Mouse (Mus musculus): ENCODE results near the gene Gosr2. TPM values are rescaled to one million over a fixed set of nuclear protein-coding genes. Genes with fewer than 3 reads are reported as not detected.

Gosr2 gene
- polyA plus RNA-seq, 1 experiment from 2014 or later = 90.9 TPM

- H3K27ac ChIP-seq = no peak overlapping the region
- H3K36me3 ChIP-seq (ENCODE audit: poor library complexity, severe bottlenecking) = no peaks in the 10 kb centered on the region
- H3K9ac ChIP-seq = no peak overlapping the region
- ATAC-seq = no peak
- H3K27me3 ChIP-seq = no peaks in the 10 kb centered on the region
- H3K4me3 ChIP-seq = no peak overlapping the region
- H3K4me2 ChIP-seq = no peak overlapping the region
- peaks cover 12% of the 10 kb centered on the region for H3K4me1 ChIP-seq
- H3K9me3 ChIP-seq (replicated peaks) = no peaks in the 10 kb centered on the region
- 72% methylated on average over 5 of the region's 5 CpGs for WGBS
Observed at GRCm38 (mm10) chr11:103719436-103719835, 21.7 kb upstream of the Gosr2 start.

- ATAC-seq = no peak
- H3K9ac ChIP-seq = no peak overlapping the region
- no peak overlapping the region for H3K4me2 ChIP-seq
- 25% methylated on average over 9 of the region's 9 CpGs for WGBS
- no peak overlapping the region for H3K27ac ChIP-seq
- no peaks in the 10 kb centered on the region for H3K27me3 ChIP-seq
- no peak overlapping the region for H3K4me3 ChIP-seq
- no peaks in the 10 kb centered on the region for H3K9me3 ChIP-seq (replicated peaks)
- no peaks in the 10 kb centered on the region for H3K36me3 ChIP-seq (ENCODE audit: poor library complexity, severe bottlenecking)
- H3K4me1 ChIP-seq = peaks cover 7% of the 10 kb centered on the region
Observed at GRCm38 (mm10) chr11:103716971-103717370, 19.3 kb upstream of the Gosr2 start.

GRCm38 (mm10) chr11:103714074-103714473 is 16.4 kb upstream of the Gosr2 start:
- ATAC-seq = no peak
- Histone ChIP-seq H3K27me3 (no peaks in the 10 kb centered on the region), H3K27ac (no peak overlapping the region), H3K9me3 (replicated peaks) (no peaks in the 10 kb centered on the region), H3K4me3 (no peak overlapping the region), H3K9ac (no peak overlapping the region), H3K4me2 (no peak overlapping the region), H3K4me1 (no peaks in the 10 kb centered on the region), H3K36me3 (ENCODE audit: poor library complexity, severe bottlenecking) (no peaks in the 10 kb centered on the region)
- WGBS = 86% methylated on average over 2 of the region's 2 CpGs

GRCm38 (mm10) chr11:103711851-103712587 is 14.3 kb upstream of the Gosr2 start:
- no peak for ATAC-seq
- Histone ChIP-seq H3K4me2 (no peak overlapping the region), H3K4me3 (no peak overlapping the region), H3K27ac (no peak overlapping the region), H3K9ac (no peak overlapping the region), H3K4me1 (no peaks in the 10 kb centered on the region), H3K27me3 (no peaks in the 10 kb centered on the region), H3K9me3 (replicated peaks) (no peaks in the 10 kb centered on the region), H3K36me3 (ENCODE audit: poor library complexity, severe bottlenecking) (no peaks in the 10 kb centered on the region)
- 61% methylated on average over 28 of the region's 28 CpGs for WGBS

DNA sequence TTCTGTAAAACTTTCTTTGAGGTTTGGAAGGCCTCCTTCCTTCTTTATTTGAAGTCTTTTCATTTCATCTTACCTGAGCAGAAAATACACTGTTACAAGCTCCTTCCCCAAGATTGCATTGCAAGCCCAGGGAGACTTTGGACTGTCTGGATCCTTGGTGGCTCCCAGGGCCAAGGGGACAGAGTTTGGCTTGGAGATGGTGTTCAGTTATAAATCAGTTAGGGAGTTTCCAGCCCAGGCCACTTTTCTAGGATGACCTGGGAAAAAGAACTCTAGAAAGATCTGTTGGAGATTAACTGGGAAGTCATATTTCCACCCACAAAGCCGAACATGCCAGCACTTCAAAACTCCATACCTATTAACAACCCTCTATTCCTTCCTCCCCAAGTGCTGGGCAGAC is 12.3 kb upstream of the Gosr2 start:
- Histone ChIP-seq H3K27me3 (no peaks in the 10 kb centered on the region), H3K4me3 (no peak overlapping the region), H3K9me3 (replicated peaks) (no peaks in the 10 kb centered on the region), H3K9ac (no peak overlapping the region), H3K36me3 (ENCODE audit: poor library complexity, severe bottlenecking) (no peaks in the 10 kb centered on the region), H3K27ac (no peak overlapping the region), H3K4me1 (no peaks in the 10 kb centered on the region), H3K4me2 (no peak overlapping the region)
- 82% methylated on average over 1 of the region's 1 CpGs for WGBS
- no peak for ATAC-seq

DNA sequence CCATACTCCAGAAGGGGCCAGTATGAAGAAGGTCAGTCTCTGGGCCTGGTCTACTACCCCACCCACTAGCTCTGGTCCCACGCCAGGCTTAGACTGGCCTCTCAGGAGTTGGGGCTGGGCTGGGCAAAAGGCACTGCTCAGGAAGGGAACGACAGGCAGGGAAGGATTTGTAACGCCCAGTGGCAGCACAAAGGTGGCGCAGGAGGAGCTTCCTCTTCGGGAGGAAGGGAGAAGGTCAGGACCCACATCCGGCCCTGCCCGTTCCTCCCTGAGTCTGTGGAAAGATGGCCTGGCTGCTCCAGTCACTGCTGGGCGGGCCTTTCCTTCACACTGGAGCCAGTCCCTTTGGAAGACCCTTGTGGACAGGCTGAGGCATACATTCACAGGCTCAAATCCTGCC is 9.3 kb upstream of the Gosr2 start:
- no peak overlapping the region for H3K4me3 ChIP-seq
- no peaks in the 10 kb centered on the region for H3K9me3 ChIP-seq (replicated peaks)
- no peaks in the 10 kb centered on the region for H3K27me3 ChIP-seq
- no peak overlapping the region for H3K27ac ChIP-seq
- no peak for ATAC-seq
- no peaks in the 10 kb centered on the region for H3K36me3 ChIP-seq (ENCODE audit: poor library complexity, severe bottlenecking)
- WGBS = 67% methylated on average over 8 of the region's 8 CpGs
- H3K9ac ChIP-seq = no peak overlapping the region
- H3K4me1 ChIP-seq = no peaks in the 10 kb centered on the region
- no peak overlapping the region for H3K4me2 ChIP-seq

GRCm38 (mm10) chr11:103698226-103698625 is 528 bp upstream of the Gosr2 start:
- Histone ChIP-seq H3K4me3 (peak overlapping the region; percentile 94), H3K27ac (peak overlapping the region; percentile 96; the same call in 1 of the 2 replicates), H3K9ac (peak overlapping the region; percentile 90), H3K4me1 (peaks cover 23% of the 10 kb centered on the region), H3K36me3 (ENCODE audit: poor library complexity, severe bottlenecking) (no peaks in the 10 kb centered on the region), H3K27me3 (no peaks in the 10 kb centered on the region), H3K4me2 (peak overlapping the region; percentile 68), H3K9me3 (replicated peaks) (no peaks in the 10 kb centered on the region)
- ATAC-seq = no peak
- WGBS = 67% methylated on average over 2 of the region's 2 CpGs

DNA sequence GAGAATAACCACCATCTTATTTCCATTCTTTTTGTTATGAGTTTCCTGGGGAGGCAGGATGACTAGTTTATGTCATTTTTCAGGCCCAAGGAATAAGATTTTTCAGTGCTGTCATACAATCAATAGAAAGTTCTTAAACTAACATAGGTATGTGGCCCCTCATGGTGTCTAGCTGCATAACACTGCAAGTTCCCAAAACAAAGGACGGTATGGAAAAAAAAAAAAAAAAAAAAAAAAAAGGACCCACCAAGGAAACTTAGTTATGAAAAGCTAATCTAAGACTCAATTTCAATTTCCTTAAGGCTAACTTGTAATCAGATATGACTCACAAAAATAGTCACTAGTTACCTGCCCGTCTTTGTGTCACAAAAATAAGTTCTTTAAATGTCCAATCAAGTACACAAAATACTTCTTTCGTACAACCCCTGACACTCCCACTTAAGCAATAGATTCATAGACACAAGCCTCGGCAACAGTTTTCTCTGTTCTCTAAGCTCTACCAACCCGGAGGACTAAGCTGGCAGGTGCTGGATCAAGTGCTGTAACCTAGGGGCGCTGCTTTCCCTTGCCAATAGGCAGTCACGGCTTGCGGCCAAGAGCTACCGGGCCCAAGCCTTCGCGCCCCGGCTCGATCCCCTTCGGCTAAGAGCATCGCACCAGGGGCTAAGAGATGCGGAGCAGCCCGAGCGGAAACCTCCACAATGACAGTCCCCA is 690 bp downstream of the Gosr2 start:
- H3K4me2 ChIP-seq = peak overlapping the region; percentile 68
- H3K4me1 ChIP-seq = peaks cover 23% of the 10 kb centered on the region
- H3K9me3 ChIP-seq (replicated peaks) = no peaks in the 10 kb centered on the region
- H3K9ac ChIP-seq = peak overlapping the region; percentile 90
- H3K36me3 ChIP-seq (ENCODE audit: poor library complexity, severe bottlenecking) = no peaks in the 10 kb centered on the region
- peak; percentile 66 for ATAC-seq
- H3K27me3 ChIP-seq = no peaks in the 10 kb centered on the region
- H3K4me3 ChIP-seq = peak overlapping the region; percentile 94
- under 1% methylated on average over 18 of the region's 18 CpGs for WGBS
- H3K27ac ChIP-seq = peak overlapping the region; percentile 96

GRCm38 (mm10) chr11:103693241-103693640 is 4.5 kb downstream of the Gosr2 start:
- H3K4me3 ChIP-seq = no peak overlapping the region
- H3K36me3 ChIP-seq (ENCODE audit: poor library complexity, severe bottlenecking) = no peaks in the 10 kb centered on the region
- no peak overlapping the region for H3K9ac ChIP-seq
- WGBS = 65% methylated on average over 1 of the region's 1 CpGs
- no peaks in the 10 kb centered on the region for H3K27me3 ChIP-seq
- no peak for ATAC-seq
- no peak overlapping the region for H3K4me2 ChIP-seq
- H3K27ac ChIP-seq = no peak overlapping the region
- no peaks in the 10 kb centered on the region for H3K9me3 ChIP-seq (replicated peaks)
- H3K4me1 ChIP-seq = peaks cover 32% of the 10 kb centered on the region

GRCm38 (mm10) chr11:103691036-103691435 is 6.7 kb downstream of the Gosr2 start:
- no peak overlapping the region for H3K9ac ChIP-seq
- no peaks in the 10 kb centered on the region for H3K9me3 ChIP-seq (replicated peaks)
- 91% methylated on average over 1 of the region's 1 CpGs for WGBS
- no peak overlapping the region for H3K4me3 ChIP-seq
- no peak for ATAC-seq
- H3K36me3 ChIP-seq (ENCODE audit: poor library complexity, severe bottlenecking) = peaks cover 16% of the 10 kb centered on the region
- no peaks in the 10 kb centered on the region for H3K27me3 ChIP-seq
- peaks cover 22% of the 10 kb centered on the region for H3K4me1 ChIP-seq
- H3K27ac ChIP-seq = no peak overlapping the region
- H3K4me2 ChIP-seq = no peak overlapping the region

- H3K36me3 ChIP-seq (ENCODE audit: poor library complexity, severe bottlenecking) = peaks cover 36% of the 10 kb centered on the region
- no peak for ATAC-seq
- 20% methylated on average over 3 of the region's 3 CpGs for WGBS
Observed at GRCm38 (mm10) chr11:103688980-103689378, 8.7 kb downstream of the Gosr2 start.

GRCm38 (mm10) chr11:103688271-103688979 is 9.3 kb downstream of the Gosr2 start:
- Histone ChIP-seq H3K27ac (no peak overlapping the region; the same call in 1 of the 2 replicates), H3K4me3 (no peak overlapping the region), H3K4me1 (peaks cover 14% of the 10 kb centered on the region), H3K27me3 (no peaks in the 10 kb centered on the region), H3K4me2 (no peak overlapping the region), H3K9me3 (replicated peaks) (no peaks in the 10 kb centered on the region), H3K36me3 (ENCODE audit: poor library complexity, severe bottlenecking) (peaks cover 42% of the 10 kb centered on the region), H3K9ac (no peak overlapping the region)
- ATAC-seq = no peak
- 44% methylated on average over 6 of the region's 6 CpGs for WGBS

More at GRCm38 (mm10) chr11:103688980-103689378, 8.7 kb downstream of the Gosr2 start:
- Histone ChIP-seq H3K4me3 (no peak overlapping the region), H3K4me1 (peaks cover 14% of the 10 kb centered on the region), H3K9ac (no peak overlapping the region), H3K9me3 (replicated peaks) (no peaks in the 10 kb centered on the region), H3K4me2 (no peak overlapping the region), H3K27me3 (no peaks in the 10 kb centered on the region), H3K27ac (no peak overlapping the region)
